Mouse (Mus musculus) midbrain, embryonic 12.5 days (tissue): ENCODE results near the gene Cyp2j8. TPM values are rescaled to one million over a fixed set of nuclear protein-coding genes. Genes with fewer than 3 reads are reported as not detected.
"Not testable (repeated sequence)": the region's sequence is repeated elsewhere in the genome, so short reads cannot be mapped to it uniquely, and the experiment has no call there.

ENCODE experiments used
- ATAC-seq: fragments of 200-750 bp; cut with Nextera tagmentation; 2 replicates; pipeline ENCODE4 v1.8.0; 2017; ENCODE audit warnings: low read depth, moderate TSS enrichment, moderate library complexity; ENCODE audit not compliant: low FRiP score
- H3K27ac ChIP-seq: fragments of 300-500 bp; sonication (generic); replicated peaks from 2 replicates; pipeline ENCODE4 v1.5.1; 2016; ENCODE audit warnings: mild to moderate bottlenecking
- H3K27me3 ChIP-seq: fragments of 300-500 bp; sonication (generic); 2 replicates; pipeline ENCODE4 v1.6.1; 2016; ENCODE audit warnings: mild to moderate bottlenecking
- H3K36me3 ChIP-seq: fragments of 300-500 bp; sonication (generic); 2 replicates; pipeline ENCODE4 v1.6.1; 2016
- H3K4me1 ChIP-seq: fragments of 300-500 bp; sonication (generic); 2 replicates; pipeline ENCODE4 v1.6.1; 2016
- H3K4me2 ChIP-seq: fragments of 300-500 bp; sonication (generic); replicated peaks from 2 replicates; pipeline ENCODE4 v1.6.1; 2016; ENCODE audit warnings: mild to moderate bottlenecking, moderate library complexity
- H3K4me3 ChIP-seq: fragments of 300-500 bp; sonication (generic); 2 replicates; pipeline ENCODE4 v1.5.1; 2016; ENCODE audit warnings: mild to moderate bottlenecking
- H3K9ac ChIP-seq: fragments of 300-500 bp; sonication (generic); replicated peaks from 2 replicates; pipeline ENCODE4 v1.6.1; 2016; ENCODE audit warnings: mild to moderate bottlenecking, moderate library complexity
- H3K9me3 ChIP-seq: fragments of 300-500 bp; sonication (generic); 2 replicates; pipeline ENCODE4 v1.6.1; 2016; ENCODE audit warnings: mild to moderate bottlenecking
- WGBS: fragments of 180-500 bp; shearing (Covaris S2); methylation state at CpG from one replicate; pipeline ENCODE4 v1.1.7; 2016; 5-methylcytosine and 5-hydroxymethylcytosine counted together
- polyA plus RNA-seq: library from polyadenylated mRNA; unstranded; fragments of >200 nt; fragmentation: Nextera tagmentation; extraction: Ambion mirVana; gene quantifications from 2 replicates; pipeline ENCODE4 v1.2.1, GENCODE M21; 2016

Gene Cyp2j8
- not detected in 2 replicates for polyA plus RNA-seq

DNA sequence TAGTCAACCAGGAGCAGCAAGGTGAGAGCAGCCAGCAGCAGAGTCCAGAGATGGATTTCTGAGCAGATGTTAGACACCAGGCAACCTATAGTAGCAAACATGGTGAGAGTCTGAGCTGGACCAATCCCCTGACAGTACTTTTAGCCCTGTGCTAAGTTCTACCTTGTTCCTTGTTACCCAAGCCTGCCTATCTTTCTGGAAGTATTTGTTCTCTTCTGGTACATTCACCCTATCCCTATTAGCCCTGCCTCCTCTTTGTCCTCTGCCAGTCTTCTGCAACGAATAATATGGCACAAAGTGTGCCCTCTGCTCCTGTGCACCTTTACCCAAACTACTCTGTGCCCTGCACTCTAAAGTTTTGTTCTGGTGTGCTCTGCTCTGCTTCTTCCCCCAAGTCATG is at the start of gene Cyp2j8:
Cyp2j8 (minus strand) TSS at position 101 of the 400 bp plus-strand sequence.
- 68% methylated on average over 1 of the region's 1 CpGs for WGBS
- Histone ChIP-seq H3K9me3 (no peaks in the 10 kb centered on the region), H3K4me1 (no peaks in the 10 kb centered on the region), H3K4me2 (no peak within 1 kb of the TSS), H3K4me3 (no peak within 1 kb of the TSS), H3K27ac (no peak within 1 kb of the TSS), H3K36me3 (no peaks in the 10 kb centered on the region), H3K9ac (no peak within 1 kb of the TSS), H3K27me3 (no peaks in the 10 kb centered on the region)
- ATAC-seq, result no peak

- Histone ChIP-seq H3K36me3 (no peaks in the 10 kb centered on the region), H3K9me3 (no peaks in the 10 kb centered on the region), H3K9ac (peak within 1 kb of the TSS; percentile 63), H3K4me3 (peak within 1 kb of the TSS; percentile 51), H3K27ac (no peak within 1 kb of the TSS), H3K4me1 (no peaks in the 10 kb centered on the region), H3K4me2 (peak within 1 kb of the TSS; percentile 64), H3K27me3 (no peaks in the 10 kb centered on the region)
- ATAC-seq, result peak; percentile 82
- WGBS, result 4% methylated on average over 16 of the region's 16 CpGs
Observed at GRCm38 (mm10) chr4:96553133-96553819, 46.1 kb upstream of the Cyp2j8 start, which contains the start of gene Cyp2j6. Gene Cyp2j6 (minus strand): TSS chr4:96553661.

GRCm38 (mm10) chr4:96551619-96552018 is 44.4 kb upstream of the Cyp2j8 start:
- Histone ChIP-seq H3K4me2 (no peak overlapping the region), H3K27ac (no peak overlapping the region), H3K36me3 (no peaks in the 10 kb centered on the region), H3K4me3 (no peak overlapping the region), H3K9ac (no peak overlapping the region), H3K4me1 (0 out of 2 replicates have a peak, but pooled peaks cover 2% of the 10 kb centered on the region), H3K27me3 (no peaks in the 10 kb centered on the region), H3K9me3 (no peaks in the 10 kb centered on the region)
- ATAC-seq, result no peak
- WGBS, result 86% methylated on average over 3 of the region's 3 CpGs

GRCm38 (mm10) chr4:96545976-96546375 is 38.8 kb upstream of the Cyp2j8 start:
- no peaks in the 10 kb centered on the region for H3K36me3 ChIP-seq
- H3K9ac ChIP-seq, result no peak overlapping the region
- ATAC-seq, result no peak
- H3K4me2 ChIP-seq, result no peak overlapping the region
- H3K4me1 ChIP-seq, result 0 out of 2 replicates have a peak, but pooled peaks cover 2% of the 10 kb centered on the region
- H3K27ac ChIP-seq, result no peak overlapping the region
- WGBS, result 71% methylated on average over 1 of the region's 1 CpGs
- H3K9me3 ChIP-seq, result no peaks in the 10 kb centered on the region
- H3K27me3 ChIP-seq, result no peaks in the 10 kb centered on the region
- no peak overlapping the region for H3K4me3 ChIP-seq

GRCm38 (mm10) chr4:96525772-96526171 is 18.6 kb upstream of the Cyp2j8 start:
- H3K27ac ChIP-seq, result no peak overlapping the region
- H3K9ac ChIP-seq, result no peak overlapping the region
- H3K4me3 ChIP-seq, result no peak overlapping the region
- no peaks in the 10 kb centered on the region for H3K36me3 ChIP-seq
- H3K4me1 ChIP-seq, result no peaks in the 10 kb centered on the region
- no peaks in the 10 kb centered on the region for H3K27me3 ChIP-seq
- WGBS, result 39% methylated on average over 1 of the region's 1 CpGs
- ATAC-seq, result peak; percentile 71; the same call in 1 of the 2 replicates
- no peaks in the 10 kb centered on the region for H3K9me3 ChIP-seq
- H3K4me2 ChIP-seq, result no peak overlapping the region

GRCm38 (mm10) chr4:96522256-96522655 is 15.1 kb upstream of the Cyp2j8 start:
- Histone ChIP-seq H3K4me1 (no peaks in the 10 kb centered on the region), H3K4me3 (no peak overlapping the region), H3K9me3 (no peaks in the 10 kb centered on the region), H3K4me2 (no peak overlapping the region), H3K27me3 (no peaks in the 10 kb centered on the region), H3K9ac (no peak overlapping the region), H3K36me3 (no peaks in the 10 kb centered on the region), H3K27ac (no peak overlapping the region)
- ATAC-seq, result no peak
- WGBS, result 91% methylated on average over 2 of the region's 2 CpGs

- H3K9ac ChIP-seq, result no peak overlapping the region
- H3K9me3 ChIP-seq, result no peaks in the 10 kb centered on the region
- no peak for ATAC-seq
- no peak overlapping the region for H3K27ac ChIP-seq
- 94% methylated on average over 3 of the region's 3 CpGs for WGBS
- no peaks in the 10 kb centered on the region for H3K27me3 ChIP-seq
- no peaks in the 10 kb centered on the region for H3K36me3 ChIP-seq
- H3K4me1 ChIP-seq, result no peaks in the 10 kb centered on the region
- no peak overlapping the region for H3K4me3 ChIP-seq
- H3K4me2 ChIP-seq, result no peak overlapping the region
Observed at GRCm38 (mm10) chr4:96510083-96510482, 2.9 kb upstream of the Cyp2j8 start.

GRCm38 (mm10) chr4:96463311-96464060 is 43.7 kb downstream of the Cyp2j8 start:
- H3K36me3 ChIP-seq, H3K27me3 ChIP-seq: not testable (repeated sequence)
- 85% methylated on average over 30 of the region's 30 CpGs for WGBS

More at GRCm38 (mm10) chr4:96463311-96464060, 43.7 kb downstream of the Cyp2j8 start:
- H3K4me3 ChIP-seq, H3K9ac ChIP-seq, H3K4me1 ChIP-seq, ATAC-seq, H3K9me3 ChIP-seq, H3K27ac ChIP-seq, H3K4me2 ChIP-seq: not testable (repeated sequence)

Other genes with a start within 250 kb of the Cyp2j8 start
- gene Cyp2j11, start 158.7 kb downstream of the Cyp2j8 start, polyA plus RNA-seq, result not detected in 2 replicates
- 3.2 and 3.6 TPM in 2 replicates for gene Cyp2j6, start 46.3 kb upstream of the Cyp2j8 start, polyA plus RNA-seq
- gene Cyp2j9, start 84.2 kb upstream of the Cyp2j8 start, polyA plus RNA-seq, result 1.2 and 1.4 TPM in 2 replicates
- not detected in 2 replicates for gene Cyp2j5, start 156.8 kb upstream of the Cyp2j8 start, polyA plus RNA-seq